Mouse (Mus musculus) neural tube, embryonic 13.5 days (tissue): ENCODE measurements around the gene Ccdc183. TPM values are rescaled to one million over a fixed set of nuclear protein-coding genes. Genes with fewer than 3 reads are reported as not detected.
A peak's percentile ranks its signal among the peaks of the same experiment; 100 is the strongest.

Experiments used
- ATAC-seq: fragments of 200-750 bp; cut with Nextera tagmentation; 2 replicates; pipeline ENCODE4 v1.8.0; 2017; ENCODE audit warnings: low read depth, mild to moderate bottlenecking, moderate TSS enrichment, moderate library complexity
- H3K27ac ChIP-seq: fragments of 300-500 bp; sonication (generic); replicated peaks from 2 replicates; pipeline ENCODE4 v1.5.1; 2015; ENCODE audit warnings: moderate library complexity, mild to moderate bottlenecking, inconsistent platforms
- H3K27me3 ChIP-seq: fragments of 300-500 bp; sonication (generic); 2 replicates; pipeline ENCODE4 v1.6.1; 2015; ENCODE audit warnings: mild to moderate bottlenecking, inconsistent platforms
- H3K36me3 ChIP-seq: fragments of 300-500 bp; sonication (generic); 2 replicates; pipeline ENCODE4 v1.6.1; 2015; ENCODE audit warnings: mild to moderate bottlenecking, inconsistent platforms
- H3K4me1 ChIP-seq: fragments of 300-500 bp; sonication (generic); replicated peaks from 2 replicates; pipeline ENCODE4 v1.6.1; 2015; ENCODE audit warnings: inconsistent platforms
- H3K4me2 ChIP-seq: fragments of 300-500 bp; sonication (generic); 2 replicates; pipeline ENCODE4 v1.6.1; 2015; ENCODE audit warnings: inconsistent platforms, mild to moderate bottlenecking, moderate library complexity
- H3K4me3 ChIP-seq: fragments of 300-500 bp; sonication (generic); 2 replicates; pipeline ENCODE4 v1.5.1; 2015; ENCODE audit warnings: mild to moderate bottlenecking, inconsistent platforms
- H3K9ac ChIP-seq: fragments of 300-500 bp; sonication (generic); 2 replicates; pipeline ENCODE4 v1.6.1; 2015; ENCODE audit warnings: moderate library complexity, mild to moderate bottlenecking, inconsistent platforms
- H3K9me3 ChIP-seq: fragments of 300-500 bp; sonication (generic); 2 replicates; pipeline ENCODE4 v1.6.1; 2016; ENCODE audit warnings: inconsistent platforms
- WGBS: fragments of 180-500 bp; shearing (Covaris S2); methylation state at CpG from one replicate; pipeline ENCODE4 v1.1.7; 2015; 5-methylcytosine and 5-hydroxymethylcytosine counted together
- polyA plus RNA-seq: library from polyadenylated mRNA; unstranded; fragments of >200 nt; fragmentation: Nextera tagmentation; extraction: Ambion mirVana; gene quantifications from 2 replicates; pipeline ENCODE4 v1.2.1, GENCODE M21; 2015

Ccdc183 gene
- polyA plus RNA-seq, 1 experiment from 2014 or later: 0.17 TPM

GRCm38 (mm10) chr2:25574579-25575431, 42.7 kb downstream of the Ccdc183 start, which contains the start of the genes Mamdc4 and Phpt1:
TSS of gene Mamdc4 (minus strand) at chr2:25574845.
TSS of gene Phpt1 (minus strand) at chr2:25575224.
- Histone ChIP-seq H3K9ac (peak within 1 kb of the TSS; percentile 78), H3K27ac (peak within 1 kb of the TSS; percentile 91), H3K4me1 (peaks cover 60% of the 10 kb centered on the region), H3K4me3 (peak within 1 kb of the TSS; percentile 61), H3K36me3 (peaks cover 34% of the 10 kb centered on the region), H3K4me2 (peak within 1 kb of the TSS; percentile 96), H3K9me3 (no peaks in the 10 kb centered on the region), H3K27me3 (peaks cover 42% of the 10 kb centered on the region)
- ATAC-seq: peak; percentile 98
- under 1% methylated on average over 43 of the region's 45 CpGs for WGBS

DNA sequence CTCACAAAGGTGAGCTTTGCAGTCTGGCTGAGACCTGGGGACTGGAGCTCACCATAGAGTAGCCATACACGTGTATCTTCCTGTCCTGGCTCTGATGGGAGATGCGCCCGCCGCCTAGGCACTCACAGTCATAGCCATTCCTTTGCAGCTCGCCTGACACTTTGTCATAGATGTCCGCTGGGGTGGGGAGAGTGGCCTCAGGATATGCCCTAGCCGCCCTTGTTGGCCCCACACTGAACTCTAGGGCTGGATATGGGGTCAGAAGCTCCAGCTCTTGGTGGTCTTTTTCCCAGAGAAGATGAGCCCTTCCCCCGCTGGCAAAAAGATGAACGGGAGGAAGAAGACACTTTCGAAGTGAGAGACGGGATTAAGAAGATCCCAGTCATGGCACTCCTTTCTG, 43.3 kb downstream of the Ccdc183 start:
- WGBS: 19% methylated on average over 11 of the region's 11 CpGs
- ATAC-seq: peak; percentile 3; the same call in 1 of the 2 replicates
- peaks cover 36% of the 10 kb centered on the region for H3K27me3 ChIP-seq

GRCm38 (mm10) chr2:25573068-25573467, 44.4 kb downstream of the Ccdc183 start:
- H3K36me3 ChIP-seq: peaks cover 51% of the 10 kb centered on the region
- H3K27me3 ChIP-seq: peaks cover 25% of the 10 kb centered on the region
- ATAC-seq: no peak
- H3K4me2 ChIP-seq: peak overlapping the region; percentile 96
- no peaks in the 10 kb centered on the region for H3K9me3 ChIP-seq
- 93% methylated on average over 2 of the region's 2 CpGs for WGBS
- peak overlapping the region; percentile 78; the same call in 1 of the 2 replicates for H3K9ac ChIP-seq
- H3K4me1 ChIP-seq: peaks cover 43% of the 10 kb centered on the region
- H3K27ac ChIP-seq: no peak overlapping the region
- H3K4me3 ChIP-seq: peak overlapping the region; percentile 61

More for the DNA sequence above, 43.3 kb downstream of the Ccdc183 start:
- Histone ChIP-seq H3K4me1 (peaks cover 54% of the 10 kb centered on the region), H3K9me3 (no peaks in the 10 kb centered on the region), H3K4me3 (peak overlapping the region; percentile 61), H3K4me2 (peak overlapping the region; percentile 96), H3K27ac (peak overlapping the region; percentile 91), H3K36me3 (peaks cover 41% of the 10 kb centered on the region), H3K9ac (peak overlapping the region; percentile 78)

DNA sequence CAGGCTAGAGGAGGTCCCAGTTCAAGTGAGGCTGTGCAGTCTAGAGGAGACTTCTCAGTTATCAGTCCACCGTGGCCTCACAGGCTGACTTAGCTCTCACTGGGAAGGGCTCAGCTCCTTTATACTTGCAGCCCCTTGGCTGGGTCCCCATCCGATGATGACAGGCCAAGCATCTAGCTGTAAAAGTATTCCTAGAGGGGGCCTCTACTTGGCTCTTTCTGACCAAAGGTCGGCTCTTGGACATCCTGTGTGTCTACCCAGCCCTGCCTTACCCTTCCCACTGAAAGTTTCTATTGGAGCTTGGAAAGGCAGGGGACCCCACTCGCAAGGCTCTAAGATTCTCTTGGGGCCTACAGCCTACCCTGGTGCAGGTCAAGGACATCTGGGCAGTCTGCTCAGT, 46.3 kb downstream of the Ccdc183 start:
- no peak overlapping the region for H3K4me2 ChIP-seq
- H3K4me3 ChIP-seq: no peak overlapping the region
- no peaks in the 10 kb centered on the region for H3K9me3 ChIP-seq
- no peak for ATAC-seq
- peaks cover 7% of the 10 kb centered on the region for H3K27me3 ChIP-seq
- peaks cover 65% of the 10 kb centered on the region for H3K36me3 ChIP-seq
- H3K27ac ChIP-seq: no peak overlapping the region
- 95% methylated on average over 4 of the region's 4 CpGs for WGBS
- no peak overlapping the region for H3K9ac ChIP-seq
- H3K4me1 ChIP-seq: peaks cover 29% of the 10 kb centered on the region

DNA sequence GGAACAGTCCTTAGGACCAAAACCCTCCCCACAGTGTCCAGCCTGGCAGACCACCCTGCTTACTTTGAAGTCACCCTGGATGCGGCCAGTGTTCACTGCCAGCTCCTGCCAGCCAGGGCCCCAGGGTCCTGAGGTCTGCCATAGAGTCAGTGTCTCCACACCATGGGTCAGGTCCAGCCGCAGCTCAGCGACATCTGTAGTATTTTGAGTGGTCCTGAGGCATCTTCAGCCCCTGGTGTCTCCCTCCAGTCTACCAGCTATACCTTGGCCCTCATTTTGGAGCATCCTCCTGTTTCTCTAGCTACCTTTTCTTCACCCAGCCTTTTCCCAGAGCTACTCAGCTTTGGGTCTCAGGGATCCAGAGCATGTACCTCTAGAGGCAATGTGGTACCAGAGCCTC, 48.2 kb downstream of the Ccdc183 start:
- Histone ChIP-seq H3K36me3 (peaks cover 84% of the 10 kb centered on the region), H3K27ac (no peak overlapping the region), H3K4me3 (no peak overlapping the region), H3K27me3 (no peaks in the 10 kb centered on the region), H3K4me2 (no peak overlapping the region), H3K9me3 (no peaks in the 10 kb centered on the region), H3K4me1 (peaks cover 19% of the 10 kb centered on the region), H3K9ac (no peak overlapping the region)
- WGBS: 100% methylated on average over 3 of the region's 3 CpGs
- no peak for ATAC-seq

GRCm38 (mm10) chr2:25568473-25569019, 48.9 kb downstream of the Ccdc183 start:
- H3K4me2 ChIP-seq: no peak overlapping the region
- H3K4me3 ChIP-seq: no peak overlapping the region
- no peak overlapping the region for H3K9ac ChIP-seq
- H3K9me3 ChIP-seq: no peaks in the 10 kb centered on the region
- H3K27ac ChIP-seq: no peak overlapping the region
- no peak for ATAC-seq
- no peaks in the 10 kb centered on the region for H3K27me3 ChIP-seq
- 95% methylated on average over 6 of the region's 6 CpGs for WGBS
- H3K4me1 ChIP-seq: peaks cover 12% of the 10 kb centered on the region
- H3K36me3 ChIP-seq: peaks cover 91% of the 10 kb centered on the region

DNA sequence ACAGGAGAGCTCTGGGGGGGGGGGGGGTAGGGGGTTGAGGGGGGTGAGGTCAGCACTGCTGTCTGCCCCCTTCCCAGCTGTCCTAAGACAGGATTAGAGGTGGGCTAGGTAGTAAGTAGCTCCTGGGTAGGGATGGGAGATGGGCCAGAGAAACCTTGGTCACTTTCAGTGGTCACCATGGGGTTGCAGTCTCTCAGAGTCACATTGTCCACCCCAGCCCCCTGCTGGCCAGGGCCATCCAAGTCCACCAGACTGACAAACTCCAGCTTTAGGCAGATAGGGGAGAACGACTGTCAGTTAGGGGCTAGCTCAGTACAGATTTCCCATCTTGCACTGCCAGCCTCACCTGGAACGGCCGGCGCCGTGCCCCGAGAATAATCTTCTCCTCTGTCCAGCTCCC, 50.9 kb downstream of the Ccdc183 start:
- no peak overlapping the region for H3K9ac ChIP-seq
- H3K9me3 ChIP-seq: no peaks in the 10 kb centered on the region
- no peak overlapping the region for H3K4me2 ChIP-seq
- no peak overlapping the region for H3K4me3 ChIP-seq
- no peak overlapping the region for H3K27ac ChIP-seq
- no peak for ATAC-seq
- no peaks in the 10 kb centered on the region for H3K4me1 ChIP-seq
- H3K27me3 ChIP-seq: no peaks in the 10 kb centered on the region
- WGBS: 83% methylated on average over 6 of the region's 6 CpGs
- H3K36me3 ChIP-seq: peaks cover 97% of the 10 kb centered on the region

GRCm38 (mm10) chr2:25565741-25566140, 51.7 kb downstream of the Ccdc183 start:
- H3K27ac ChIP-seq: no peak overlapping the region
- no peak overlapping the region for H3K9ac ChIP-seq
- no peaks in the 10 kb centered on the region for H3K4me1 ChIP-seq
- no peaks in the 10 kb centered on the region for H3K9me3 ChIP-seq
- H3K27me3 ChIP-seq: no peaks in the 10 kb centered on the region
- 90% methylated on average over 8 of the region's 8 CpGs for WGBS
- H3K36me3 ChIP-seq: peaks cover 97% of the 10 kb centered on the region
- no peak for ATAC-seq
- H3K4me2 ChIP-seq: no peak overlapping the region
- H3K4me3 ChIP-seq: no peak overlapping the region

- Histone ChIP-seq H3K4me2 (no peak overlapping the region), H3K36me3 (peaks cover 69% of the 10 kb centered on the region), H3K4me1 (peaks cover 20% of the 10 kb centered on the region), H3K27me3 (no peaks in the 10 kb centered on the region), H3K4me3 (no peak overlapping the region), H3K27ac (no peak overlapping the region), H3K9ac (no peak overlapping the region), H3K9me3 (no peaks in the 10 kb centered on the region)
- 86% methylated on average over 9 of the region's 9 CpGs for WGBS
- no peak for ATAC-seq
Observed at GRCm38 (mm10) chr2:25561946-25562345, 55.5 kb downstream of the Ccdc183 start.

DNA sequence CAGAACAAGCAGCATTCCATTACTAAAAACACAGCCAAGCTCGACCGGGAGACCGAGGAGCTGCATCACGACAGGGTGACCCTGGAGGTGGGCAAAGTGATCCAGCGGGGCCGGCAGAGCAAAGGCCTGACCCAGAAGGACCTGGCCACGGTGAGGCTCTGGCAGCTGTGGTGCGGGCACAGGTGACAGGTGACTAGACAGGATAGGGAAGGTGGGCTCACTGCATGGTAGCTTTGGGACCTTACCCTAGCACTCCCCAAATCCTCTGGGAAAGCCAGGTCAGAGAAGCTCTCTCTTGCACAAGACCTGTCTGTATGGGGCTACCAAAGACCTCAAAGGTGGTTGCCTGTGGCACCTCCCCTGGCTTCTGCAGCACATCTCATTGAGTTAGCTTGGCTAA, 56.9 kb downstream of the Ccdc183 start:
- WGBS: 94% methylated on average over 8 of the region's 8 CpGs
- H3K9ac ChIP-seq: no peak overlapping the region
- ATAC-seq: no peak

GRCm38 (mm10) chr2:25558774-25559173, 58.7 kb downstream of the Ccdc183 start:
- 86% methylated on average over 6 of the region's 6 CpGs for WGBS

More for the DNA sequence above, 56.9 kb downstream of the Ccdc183 start:
- no peaks in the 10 kb centered on the region for H3K9me3 ChIP-seq
- no peak overlapping the region for H3K4me2 ChIP-seq
- no peak overlapping the region for H3K4me3 ChIP-seq
- H3K27ac ChIP-seq: no peak overlapping the region
- peaks cover 28% of the 10 kb centered on the region for H3K4me1 ChIP-seq
- peaks cover 57% of the 10 kb centered on the region for H3K36me3 ChIP-seq
- no peaks in the 10 kb centered on the region for H3K27me3 ChIP-seq

More at GRCm38 (mm10) chr2:25558774-25559173, 58.7 kb downstream of the Ccdc183 start:
- H3K36me3 ChIP-seq: peaks cover 39% of the 10 kb centered on the region
- no peaks in the 10 kb centered on the region for H3K27me3 ChIP-seq
- peaks cover 28% of the 10 kb centered on the region for H3K4me1 ChIP-seq
- no peak for ATAC-seq
- H3K4me3 ChIP-seq: peak overlapping the region; percentile 91
- no peak overlapping the region for H3K27ac ChIP-seq
- H3K9me3 ChIP-seq: no peaks in the 10 kb centered on the region
- peak overlapping the region; percentile 97 for H3K9ac ChIP-seq
- peak overlapping the region; percentile 84 for H3K4me2 ChIP-seq
